Mouse (Mus musculus) leukemia stem cell, adult 10-12 weeks (primary cell): Measurements from ENCODE around the gene E130208F15Rik. TPM values are rescaled to one million over a fixed set of nuclear protein-coding genes. Genes with fewer than 3 reads are reported as not detected.

Experiments
- polyA plus RNA-seq: library from polyadenylated mRNA; stranded (reverse); fragments of >175 nt; gene quantifications from 2 replicates; pipeline ENCODE4 v1.2.3, GENCODE M21; 2012; ENCODE audit warnings: low replicate concordance

The E130208F15Rik gene
- polyA plus RNA-seq: 0.96 and 1.7 TPM in 2 replicates

DNA sequence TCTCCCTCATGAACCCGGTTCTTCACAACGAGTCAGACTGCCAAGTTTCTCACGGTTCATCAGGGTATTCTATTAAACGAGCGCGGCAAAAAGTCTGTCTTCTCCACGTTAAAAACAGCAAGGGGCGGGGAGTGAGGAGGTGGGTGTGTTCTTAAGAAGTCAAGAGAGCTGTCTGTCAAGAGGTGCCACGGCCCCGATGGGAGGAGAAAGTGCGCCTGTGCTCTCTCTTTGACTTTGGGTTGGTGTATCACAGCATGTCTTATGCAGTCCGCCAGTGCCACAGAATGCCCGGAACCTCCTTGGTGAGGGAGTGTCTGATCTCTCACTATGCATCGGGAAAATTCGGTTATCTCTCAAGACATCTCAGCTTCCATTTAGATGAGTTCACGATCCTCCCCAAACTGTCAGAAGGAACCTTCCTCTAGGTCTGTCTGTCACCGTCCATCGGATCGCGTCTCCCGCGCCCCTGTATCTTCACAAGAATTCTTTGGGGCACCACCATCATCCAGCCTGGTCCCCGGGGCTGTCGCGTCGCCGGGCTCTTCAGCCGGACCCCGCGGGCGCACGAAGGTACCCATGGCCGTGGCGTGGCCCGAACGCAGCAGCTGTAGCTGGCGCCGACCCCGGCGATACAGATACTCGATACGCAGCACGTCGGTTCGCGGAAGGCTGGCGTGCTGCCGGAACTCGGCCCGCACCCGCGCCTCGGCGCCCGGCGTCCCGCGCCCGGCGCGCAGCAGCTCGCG is at the start of gene E130208F15Rik:
Gene E130208F15Rik, plus strand, starts transcription at position 202 of the 746 bp plus-strand sequence.

DNA sequence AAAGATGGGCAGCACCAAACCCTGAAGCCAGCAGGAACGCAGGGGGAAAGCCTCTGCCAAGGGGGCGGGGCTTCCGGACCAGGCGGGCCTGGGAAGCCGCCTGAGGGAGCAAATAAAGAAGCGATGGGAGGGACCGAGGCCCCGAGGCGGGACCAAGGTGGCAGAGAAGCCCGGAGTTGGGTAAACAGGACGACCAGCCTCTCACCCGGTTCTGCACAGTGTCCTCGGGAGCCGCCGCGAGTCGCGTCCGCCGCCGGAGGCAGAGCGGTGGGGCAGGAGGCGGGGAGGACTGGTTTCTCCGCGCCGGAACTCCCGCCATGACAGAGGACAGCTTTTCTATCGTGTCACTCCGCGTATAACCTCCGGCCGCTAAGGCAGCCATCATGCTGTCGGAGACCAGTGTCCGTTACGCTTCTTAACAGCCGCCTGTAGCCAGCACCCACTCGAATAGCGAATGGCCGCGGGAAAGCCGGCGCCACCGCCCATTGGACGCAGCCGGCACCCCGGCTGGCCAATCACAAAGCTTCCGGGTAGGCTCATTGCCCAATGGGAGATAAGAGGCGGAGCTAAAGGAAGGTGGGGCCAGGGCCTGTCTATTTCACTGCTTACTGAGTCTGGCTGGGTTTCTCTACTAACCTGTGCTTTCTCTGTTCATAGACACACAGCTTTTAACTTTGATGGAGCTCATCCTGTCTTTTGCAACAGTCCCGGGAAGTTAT is 41.4 kb upstream of the E130208F15Rik start, which contains the start of the genes Thap8 and Wdr62:
Gene Thap8, plus strand, starts transcription at position 144 of the 719 bp plus-strand sequence.
Gene Wdr62, minus strand, starts transcription at position 469 of the 719 bp plus-strand sequence.

DNA sequence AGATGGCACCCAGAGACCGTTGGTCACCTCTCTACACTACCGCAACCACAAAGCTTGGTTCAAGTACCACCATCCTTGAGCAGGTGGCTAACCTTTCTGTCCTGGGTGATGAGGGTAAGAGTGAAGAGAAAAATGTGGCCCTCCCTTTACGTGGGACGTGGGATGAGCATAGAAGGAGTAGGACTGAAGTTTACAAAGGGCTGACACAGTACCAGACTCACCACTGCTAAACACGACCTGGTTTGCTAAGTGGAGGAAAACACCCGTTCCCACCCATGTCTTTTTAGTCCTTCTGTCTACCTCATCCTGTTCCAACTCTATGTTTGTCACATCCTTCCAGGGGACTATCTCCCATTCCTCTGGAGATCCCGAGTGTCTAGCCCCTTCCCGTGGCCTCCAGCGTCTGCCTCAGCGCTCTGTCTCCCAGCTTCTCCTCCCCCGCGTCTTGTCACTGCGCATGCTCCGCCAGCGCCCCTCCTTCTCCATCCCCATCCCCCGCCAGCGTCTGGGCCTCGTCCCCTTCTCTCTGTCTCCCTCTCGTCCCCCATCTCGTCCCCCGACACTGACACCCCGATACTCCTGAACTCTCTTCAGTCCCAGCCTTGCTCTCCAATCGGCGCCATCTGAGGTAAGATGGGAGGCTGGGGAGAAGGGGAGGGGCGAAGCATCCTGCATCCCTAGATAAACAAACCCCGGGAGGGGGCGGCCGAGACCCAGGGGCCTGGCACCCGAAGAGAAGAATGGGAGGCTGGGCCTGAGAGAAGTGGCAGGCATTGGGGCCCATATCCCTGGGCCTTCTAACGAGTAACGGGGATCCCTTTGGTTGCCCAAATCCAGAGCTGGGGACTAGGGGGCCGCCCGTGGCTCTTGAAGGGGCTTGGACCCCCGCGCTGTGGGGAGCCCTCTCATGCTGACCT is 30.1 kb upstream of the E130208F15Rik start, which contains the start of gene Clip3:
Gene Clip3, plus strand, starts transcription at position 514 of the 917 bp plus-strand sequence.

DNA sequence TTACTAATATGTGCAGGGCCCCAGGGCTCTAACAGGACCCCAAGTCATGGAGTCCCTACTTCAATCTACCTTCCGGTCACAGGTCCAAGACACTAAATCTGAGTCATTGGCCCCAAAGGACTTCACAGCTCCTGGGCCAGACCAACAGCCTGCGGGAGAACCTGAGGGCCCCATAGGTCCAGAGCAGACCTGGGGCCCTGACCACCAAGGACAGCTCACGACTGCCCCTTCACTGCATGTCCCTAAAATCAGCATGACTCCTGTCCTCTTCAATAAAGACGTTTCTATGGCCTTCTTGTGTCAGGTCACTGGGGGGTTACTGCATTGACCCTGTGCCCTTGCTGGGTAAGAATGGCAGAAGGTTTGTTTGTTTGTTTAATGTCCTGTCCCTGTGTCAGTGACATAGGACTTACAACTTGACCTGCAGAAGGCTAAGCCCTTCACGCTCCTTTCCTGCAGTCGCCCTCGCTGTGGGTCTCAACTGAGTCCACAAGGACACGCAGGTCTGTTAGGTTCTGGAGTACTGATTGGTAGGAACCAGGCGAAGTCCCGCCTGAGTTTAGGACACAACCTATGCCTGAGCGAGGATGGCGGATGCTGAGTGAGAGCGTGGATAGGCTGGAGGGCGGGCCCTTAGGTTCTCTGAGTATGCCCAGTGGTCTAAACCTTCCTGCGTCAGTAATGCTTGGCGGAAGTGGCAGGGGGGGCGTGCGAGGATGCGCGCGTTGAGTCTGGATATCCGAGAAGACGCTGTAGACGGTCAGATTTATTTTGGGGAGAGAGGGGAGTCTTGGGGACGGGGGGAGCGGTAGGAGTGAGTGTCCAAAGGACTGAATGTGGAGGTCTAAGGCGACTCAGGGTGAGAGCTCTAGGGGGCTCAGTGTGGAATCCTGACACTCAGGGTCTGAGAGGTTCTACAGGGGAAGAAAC is 13.2 kb upstream of the E130208F15Rik start, which contains the start of gene Alkbh6:
Gene Alkbh6, plus strand, starts transcription at position 642 of the 930 bp plus-strand sequence.

DNA sequence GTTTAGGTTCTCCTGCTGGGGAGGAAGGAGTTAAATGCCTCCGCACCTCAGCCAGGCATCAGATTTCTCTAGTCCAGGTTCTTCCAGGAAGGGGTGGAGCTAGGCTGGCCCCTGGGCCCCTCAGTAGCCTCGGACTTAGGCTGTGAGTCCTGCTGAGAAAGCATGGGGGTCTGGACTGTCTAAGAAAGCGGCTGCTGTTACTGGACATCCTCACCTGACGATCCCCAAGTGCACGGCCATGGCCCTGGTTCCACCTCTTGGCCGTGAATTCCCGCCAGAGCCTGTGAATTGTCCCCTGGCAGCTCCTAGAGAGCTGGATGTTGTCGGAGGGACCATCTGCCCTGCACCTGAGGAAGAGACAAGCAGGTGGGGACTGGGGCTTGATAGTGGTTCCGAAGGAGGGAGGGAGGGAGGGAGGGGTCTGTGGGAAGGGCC is 6.8 kb upstream of the E130208F15Rik start, which contains the start of gene Syne4:
Gene Syne4, plus strand, starts transcription at position 87 of the 435 bp plus-strand sequence.

DNA sequence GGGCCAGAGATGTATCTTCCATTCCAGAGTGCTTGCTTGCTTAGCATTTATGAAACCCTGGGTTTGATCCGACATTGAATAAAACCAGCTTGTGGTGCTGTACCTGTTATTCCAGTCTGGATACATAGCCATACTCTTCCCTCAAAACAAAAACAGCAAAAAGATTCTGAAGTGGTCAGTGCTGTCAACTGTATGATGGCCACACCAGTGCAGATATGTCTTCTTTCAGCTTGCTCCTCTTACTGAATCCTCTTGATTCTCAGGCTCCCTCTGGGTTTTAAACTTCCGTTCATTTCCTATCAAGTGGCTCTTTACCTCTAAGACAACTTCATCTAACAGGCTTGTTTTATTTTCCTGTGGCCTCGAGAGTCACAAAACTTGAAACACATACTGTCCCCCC is 2.3 kb downstream of the E130208F15Rik start, which contains the start of gene Sdhaf1:
Gene Sdhaf1, minus strand, starts transcription at position 101 of the 400 bp plus-strand sequence.

DNA sequence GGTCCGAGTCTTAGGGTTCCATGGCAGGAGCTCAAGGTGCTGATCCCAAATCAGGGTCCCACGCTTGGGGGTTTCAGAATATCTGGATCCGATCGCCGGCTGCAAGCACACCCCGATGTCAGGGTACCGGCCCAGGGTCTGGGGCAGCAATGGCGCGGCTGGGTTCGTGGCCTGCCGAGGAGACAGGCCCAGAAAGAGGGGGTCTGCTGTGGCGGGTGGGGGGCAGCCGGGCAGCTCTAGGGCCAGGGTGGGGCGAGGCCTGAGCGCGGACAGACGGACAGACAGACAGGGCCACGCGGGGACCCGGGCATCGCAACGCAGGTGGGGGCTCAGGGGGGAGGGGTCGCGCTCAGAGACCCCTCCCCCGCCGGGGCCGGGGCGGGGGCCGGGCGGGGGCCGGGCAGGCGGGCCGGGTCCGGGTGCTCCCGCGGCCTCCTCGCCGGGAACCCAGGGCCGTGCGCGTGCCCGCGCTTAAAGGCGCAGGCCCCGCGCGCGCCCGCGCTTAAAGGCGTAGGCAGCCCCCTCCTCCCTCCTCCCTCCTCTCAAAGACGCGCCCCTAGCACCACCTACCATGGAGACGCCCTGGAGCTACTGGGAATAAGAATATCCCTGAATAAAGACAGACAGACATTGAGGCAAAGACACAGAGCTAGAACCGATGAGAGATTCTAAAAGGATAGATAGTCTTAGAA is 41.3 kb downstream of the E130208F15Rik start, which contains the start of gene Lrfn3:
Gene Lrfn3, minus strand, starts transcription at position 121 of the 692 bp plus-strand sequence.

Other genes with a start within 250 kb of the E130208F15Rik start
- gene Zfp82, start 248.8 kb upstream of the E130208F15Rik start, polyA plus RNA-seq: 0.14 and 0.46 TPM in 2 replicates
- not detected in 2 replicates for gene Gm26920, start 231.3 kb upstream of the E130208F15Rik start, polyA plus RNA-seq
- gene Zfp566, start 231.2 kb upstream of the E130208F15Rik start, polyA plus RNA-seq: 0.27 and 0.80 TPM in 2 replicates
- 0.48 and 0.87 TPM in 2 replicates for gene Zfp260, start 227.0 kb upstream of the E130208F15Rik start, polyA plus RNA-seq
- gene Zfp382, start 199.8 kb upstream of the E130208F15Rik start, polyA plus RNA-seq: 4.5 and 5.5 TPM in 2 replicates
- 1.1 and 2.7 TPM in 2 replicates for gene Zfp146, start 152.0 kb upstream of the E130208F15Rik start, polyA plus RNA-seq
- not detected in 2 replicates for gene Cox7a1, start 137.6 kb upstream of the E130208F15Rik start, polyA plus RNA-seq
- 94.0 and 122 TPM in 2 replicates for gene Capns1, start 122.9 kb upstream of the E130208F15Rik start, polyA plus RNA-seq
- 28.6 and 47.9 TPM in 2 replicates for gene Polr2i, start 89.8 kb upstream of the E130208F15Rik start, polyA plus RNA-seq
- 10.1 and 15.2 TPM in 2 replicates for gene Tbcb, start 89.5 kb upstream of the E130208F15Rik start, polyA plus RNA-seq
- not detected in 2 replicates for gene Ovol3, start 86.0 kb upstream of the E130208F15Rik start, polyA plus RNA-seq
- gene Thap8, start 41.6 kb upstream of the E130208F15Rik start, polyA plus RNA-seq: 0.24 TPM in 1 of 2 replicates, not detected in the other
- gene Wdr62, start 41.3 kb upstream of the E130208F15Rik start, polyA plus RNA-seq: 22.7 and 114 TPM in 2 replicates
- 0.65 and 4.6 TPM in 2 replicates for gene Clip3, start 30.0 kb upstream of the E130208F15Rik start, polyA plus RNA-seq
- 91.3 and 100.0 TPM in 2 replicates for gene Alkbh6, start 13.0 kb upstream of the E130208F15Rik start, polyA plus RNA-seq
- gene Syne4, start 6.9 kb upstream of the E130208F15Rik start, polyA plus RNA-seq: 1.8 and 1.9 TPM in 2 replicates
- 4.7 and 8.8 TPM in 2 replicates for gene Sdhaf1, start 2.2 kb downstream of the E130208F15Rik start, polyA plus RNA-seq
- 0.06 and 0.26 TPM in 2 replicates for gene Lrfn3, start 41.0 kb downstream of the E130208F15Rik start, polyA plus RNA-seq
- 9.6 and 46.1 TPM in 2 replicates for gene Tyrobp, start 92.0 kb downstream of the E130208F15Rik start, polyA plus RNA-seq
- gene Hcst, start 98.1 kb downstream of the E130208F15Rik start, polyA plus RNA-seq: 10.4 TPM in 1 of 2 replicates, not detected in the other
- 16.8 and 18.4 TPM in 2 replicates for gene Nfkbid, start 100.0 kb downstream of the E130208F15Rik start, polyA plus RNA-seq
- gene Aplp1, start 123.8 kb downstream of the E130208F15Rik start, polyA plus RNA-seq: 1.1 and 1.3 TPM in 2 replicates
- not detected in 2 replicates for gene Kirrel2, start 135.9 kb downstream of the E130208F15Rik start, polyA plus RNA-seq
- 0.14 TPM in 1 of 2 replicates, not detected in the other for gene Nphs1, start 136.6 kb downstream of the E130208F15Rik start, polyA plus RNA-seq
- 0.13 TPM in 1 of 2 replicates, not detected in the other for gene Prodh2, start 171.9 kb downstream of the E130208F15Rik start, polyA plus RNA-seq
- gene Arhgap33, start 213.3 kb downstream of the E130208F15Rik start, polyA plus RNA-seq: 121 and 163 TPM in 2 replicates
- 22.9 and 50.6 TPM in 2 replicates for gene Hspb6, start 230.4 kb downstream of the E130208F15Rik start, polyA plus RNA-seq
- 29.4 and 49.1 TPM in 2 replicates for gene Proser3, start 230.6 kb downstream of the E130208F15Rik start, polyA plus RNA-seq
- gene Lin37, start 238.1 kb downstream of the E130208F15Rik start, polyA plus RNA-seq: 59.6 and 64.2 TPM in 2 replicates
- gene U2af1l4, start 241.6 kb downstream of the E130208F15Rik start, polyA plus RNA-seq: 12.7 and 61.9 TPM in 2 replicates
- 1.2 and 1.6 TPM in 2 replicates for gene Gm49396, start 241.6 kb downstream of the E130208F15Rik start, polyA plus RNA-seq
- 17.5 and 44.6 TPM in 2 replicates for gene Psenen, start 241.9 kb downstream of the E130208F15Rik start, polyA plus RNA-seq
- 8.1 and 20.3 TPM in 2 replicates for gene Igflr1, start 243.7 kb downstream of the E130208F15Rik start, polyA plus RNA-seq